Mouse (Mus musculus) forebrain, embryonic 15.5 days (tissue): ENCODE measurements around the gene Arl3. TPM values are rescaled to one million over a fixed set of nuclear protein-coding genes. Genes with fewer than 3 reads are reported as not detected.

ENCODE experiments used
- ATAC-seq: fragments of 200-750 bp; cut with Nextera tagmentation; replicated peaks from 2 replicates; pipeline ENCODE4 v1.8.0; 2017; ENCODE audit warnings: mild to moderate bottlenecking, moderate TSS enrichment, moderate library complexity
- H3K27ac ChIP-seq: fragments of 300-500 bp; sonication (generic); replicated peaks from 2 replicates; pipeline ENCODE4 v1.5.1; 2015; ENCODE audit warnings: mild to moderate bottlenecking, inconsistent platforms
- H3K27me3 ChIP-seq: fragments of 300-500 bp; sonication (generic); 2 replicates; pipeline ENCODE4 v1.6.1; 2015; ENCODE audit warnings: inconsistent platforms
- H3K36me3 ChIP-seq: fragments of 300-500 bp; sonication (generic); 2 replicates; pipeline ENCODE4 v1.6.1; 2015; ENCODE audit warnings: mild to moderate bottlenecking, inconsistent platforms
- H3K4me1 ChIP-seq: fragments of 300-500 bp; sonication (generic); 2 replicates; pipeline ENCODE4 v1.6.1; 2015; ENCODE audit warnings: inconsistent platforms
- H3K4me2 ChIP-seq: fragments of 300-500 bp; sonication (generic); replicated peaks from 2 replicates; pipeline ENCODE4 v1.6.1; 2015; ENCODE audit warnings: mild to moderate bottlenecking, inconsistent platforms
- H3K4me3 ChIP-seq: fragments of 300-500 bp; sonication (generic); 2 replicates; pipeline ENCODE4 v1.5.1; 2015; ENCODE audit warnings: mild to moderate bottlenecking, inconsistent platforms
- H3K9ac ChIP-seq: fragments of 300-500 bp; sonication (generic); replicated peaks from 2 replicates; pipeline ENCODE4 v1.6.1; 2015; ENCODE audit warnings: mild to moderate bottlenecking, inconsistent platforms
- H3K9me3 ChIP-seq: fragments of 300-500 bp; sonication (generic); 2 replicates; pipeline ENCODE4 v1.6.1; 2016; ENCODE audit warnings: inconsistent platforms
- WGBS: fragments of 180-500 bp; shearing (Covaris S2); methylation state at CpG from one replicate; pipeline ENCODE4 v1.1.7; 2015; ENCODE audit warnings: mixed read lengths; 5-methylcytosine and 5-hydroxymethylcytosine counted together
- polyA plus RNA-seq: library from polyadenylated mRNA; unstranded; fragments of >200 nt; fragmentation: Nextera tagmentation; extraction: Ambion mirVana; gene quantifications from 2 replicates; pipeline ENCODE4 v1.2.1, GENCODE M21; 2015

The Arl3 gene
- polyA plus RNA-seq = 238 and 241 TPM in 2 replicates

- Histone ChIP-seq H3K4me1 (peaks cover 25% of the 10 kb centered on the region), H3K4me2 (peak within 1 kb of the TSS; percentile 70), H3K9ac (peak within 1 kb of the TSS; percentile 77), H3K27me3 (no peaks in the 10 kb centered on the region), H3K36me3 (no peaks in the 10 kb centered on the region), H3K4me3 (peak within 1 kb of the TSS; percentile 65), H3K9me3 (no peaks in the 10 kb centered on the region), H3K27ac (peak within 1 kb of the TSS; percentile 81)
- WGBS = under 1% methylated on average over 62 of the region's 67 CpGs
- ATAC-seq = peak; percentile 98
Measured at GRCm38 (mm10) chr19:46572951-46573937, at the start of gene Arl3, which contains the start of gene Sfxn2. Gene Arl3 (minus strand): TSS chr19:46573198. Gene Sfxn2 (plus strand): TSS chr19:46573365.

GRCm38 (mm10) chr19:46622659-46623193 is 49.7 kb upstream of the Arl3 start:
- peaks cover 48% of the 10 kb centered on the region for H3K4me1 ChIP-seq
- ATAC-seq = 0 out of 2 replicates have a peak, but pooled peaks have one; percentile 20
- 0 out of 2 replicates have a peak overlapping the region, but pooled peaks have one; percentile 21 for H3K4me2 ChIP-seq
- no peaks in the 10 kb centered on the region for H3K9me3 ChIP-seq
- 38% methylated on average over 12 of the region's 12 CpGs for WGBS
- no peaks in the 10 kb centered on the region for H3K27me3 ChIP-seq
- H3K4me3 ChIP-seq = no peak overlapping the region
- H3K27ac ChIP-seq = peak overlapping the region; percentile 33; the same call in 1 of the 2 replicates
- peaks cover 5% of the 10 kb centered on the region; the same call in 1 of the 2 replicates for H3K36me3 ChIP-seq
- H3K9ac ChIP-seq = no peak overlapping the region

GRCm38 (mm10) chr19:46621236-46622183 is 48.5 kb upstream of the Arl3 start:
- Histone ChIP-seq H3K27ac (peak overlapping the region; percentile 31; the same call in 1 of the 2 replicates), H3K9ac (no peak overlapping the region), H3K9me3 (no peaks in the 10 kb centered on the region), H3K4me2 (no peak overlapping the region), H3K27me3 (no peaks in the 10 kb centered on the region), H3K4me3 (no peak overlapping the region), H3K4me1 (peaks cover 50% of the 10 kb centered on the region), H3K36me3 (peaks cover 5% of the 10 kb centered on the region; the same call in 1 of the 2 replicates)
- 64% methylated on average over 19 of the region's 19 CpGs for WGBS
- no peak for ATAC-seq

- no peak overlapping the region for H3K27ac ChIP-seq
- H3K9me3 ChIP-seq = no peaks in the 10 kb centered on the region
- no peak for ATAC-seq
- H3K4me1 ChIP-seq = peaks cover 50% of the 10 kb centered on the region
- H3K4me2 ChIP-seq = no peak overlapping the region
- 89% methylated on average over 14 of the region's 14 CpGs for WGBS
- H3K9ac ChIP-seq = no peak overlapping the region
- no peaks in the 10 kb centered on the region for H3K27me3 ChIP-seq
- peaks cover 4% of the 10 kb centered on the region; the same call in 1 of the 2 replicates for H3K36me3 ChIP-seq
- H3K4me3 ChIP-seq = no peak overlapping the region
Measured at GRCm38 (mm10) chr19:46620016-46620808, 47.2 kb upstream of the Arl3 start.

- Histone ChIP-seq H3K4me2 (no peak overlapping the region), H3K27me3 (no peaks in the 10 kb centered on the region), H3K9me3 (no peaks in the 10 kb centered on the region), H3K4me1 (peaks cover 50% of the 10 kb centered on the region), H3K27ac (no peak overlapping the region), H3K4me3 (no peak overlapping the region), H3K9ac (no peak overlapping the region), H3K36me3 (0 out of 2 replicates have a peak, but pooled peaks cover 2% of the 10 kb centered on the region)
- no peak for ATAC-seq
- 94% methylated on average over 6 of the region's 6 CpGs for WGBS
Measured at GRCm38 (mm10) chr19:46619518-46619917, 46.5 kb upstream of the Arl3 start.

GRCm38 (mm10) chr19:46619001-46619400 is 46.0 kb upstream of the Arl3 start:
- Histone ChIP-seq H3K4me2 (no peak overlapping the region), H3K27ac (peak overlapping the region; percentile 62), H3K9me3 (no peaks in the 10 kb centered on the region), H3K4me1 (peaks cover 45% of the 10 kb centered on the region), H3K9ac (no peak overlapping the region), H3K4me3 (no peak overlapping the region), H3K36me3 (0 out of 2 replicates have a peak, but pooled peaks cover 2% of the 10 kb centered on the region), H3K27me3 (no peaks in the 10 kb centered on the region)
- 83% methylated on average over 19 of the region's 19 CpGs for WGBS
- no peak for ATAC-seq

- H3K9me3 ChIP-seq = no peaks in the 10 kb centered on the region
- 0 out of 2 replicates have a peak, but pooled peaks have one; percentile 46 for ATAC-seq
- peaks cover 39% of the 10 kb centered on the region for H3K4me1 ChIP-seq
- H3K27ac ChIP-seq = peak overlapping the region; percentile 62
- H3K9ac ChIP-seq = no peak overlapping the region
- 41% methylated on average over 9 of the region's 9 CpGs for WGBS
- no peak overlapping the region for H3K4me2 ChIP-seq
- H3K4me3 ChIP-seq = no peak overlapping the region
- H3K36me3 ChIP-seq = peaks cover 7% of the 10 kb centered on the region
- no peaks in the 10 kb centered on the region for H3K27me3 ChIP-seq
Measured at GRCm38 (mm10) chr19:46618322-46618721, 45.3 kb upstream of the Arl3 start.

GRCm38 (mm10) chr19:46617361-46617760 is 44.4 kb upstream of the Arl3 start:
- Histone ChIP-seq H3K27me3 (no peaks in the 10 kb centered on the region), H3K4me3 (no peak overlapping the region), H3K4me2 (no peak overlapping the region), H3K4me1 (peaks cover 30% of the 10 kb centered on the region; the same call in 1 of the 2 replicates), H3K9me3 (no peaks in the 10 kb centered on the region), H3K36me3 (peaks cover 9% of the 10 kb centered on the region), H3K27ac (no peak overlapping the region), H3K9ac (no peak overlapping the region)
- ATAC-seq = no peak
- 92% methylated on average over 8 of the region's 8 CpGs for WGBS

GRCm38 (mm10) chr19:46616378-46616777 is 43.4 kb upstream of the Arl3 start:
- peaks cover 24% of the 10 kb centered on the region; the same call in 1 of the 2 replicates for H3K4me1 ChIP-seq
- no peaks in the 10 kb centered on the region for H3K9me3 ChIP-seq
- no peak overlapping the region for H3K27ac ChIP-seq
- peaks cover 9% of the 10 kb centered on the region for H3K36me3 ChIP-seq
- 92% methylated on average over 11 of the region's 11 CpGs for WGBS
- no peak for ATAC-seq
- no peaks in the 10 kb centered on the region for H3K27me3 ChIP-seq
- H3K9ac ChIP-seq = no peak overlapping the region
- H3K4me3 ChIP-seq = no peak overlapping the region
- H3K4me2 ChIP-seq = no peak overlapping the region

GRCm38 (mm10) chr19:46608158-46608557 is 35.2 kb upstream of the Arl3 start:
- Histone ChIP-seq H3K9me3 (no peaks in the 10 kb centered on the region), H3K27ac (no peak overlapping the region), H3K9ac (no peak overlapping the region), H3K4me3 (no peak overlapping the region), H3K4me2 (no peak overlapping the region), H3K27me3 (no peaks in the 10 kb centered on the region), H3K36me3 (peaks cover 32% of the 10 kb centered on the region), H3K4me1 (no peaks in the 10 kb centered on the region)
- WGBS = 98% methylated on average over 7 of the region's 7 CpGs
- no peak for ATAC-seq

- Histone ChIP-seq H3K9me3 (no peaks in the 10 kb centered on the region), H3K4me1 (no peaks in the 10 kb centered on the region), H3K27ac (no peak overlapping the region), H3K36me3 (peaks cover 31% of the 10 kb centered on the region), H3K4me3 (no peak overlapping the region), H3K4me2 (no peak overlapping the region), H3K27me3 (no peaks in the 10 kb centered on the region), H3K9ac (no peak overlapping the region)
- no peak for ATAC-seq
- WGBS = 76% methylated on average over 7 of the region's 7 CpGs
Measured at GRCm38 (mm10) chr19:46607424-46607823, 34.4 kb upstream of the Arl3 start.
